Mouse (Mus musculus): ENCODE data around the gene Gm4884.
"Not testable (repeated sequence)": the region's sequence is repeated elsewhere in the genome, so short reads cannot be mapped to it uniquely, and the experiment has no call there.

Gene Gm4884

GRCm38 (mm10) chr7:41032419-41032818 is at the start of gene Gm4884:
Gene Gm4884 (plus strand): TSS chr7:41032719.
- not testable (repeated sequence) for DNase-seq

- no peak for DNase-seq
These were observed 45.3 kb upstream of the Gm4884 start, which contains the start of gene 4930433I11Rik for GRCm38 (mm10) chr7:40987243-40987642. Gene 4930433I11Rik (plus strand): TSS chr7:40987543.

- DNase-seq, result not testable (repeated sequence)
These were observed 11.5 kb downstream of the Gm4884 start for GRCm38 (mm10) chr7:41044058-41044457.

All from spleen, adult 18-20 months (tissue).